Mouse (Mus musculus): ENCODE measurements around the gene Tmem223. TPM values are rescaled to one million over a fixed set of nuclear protein-coding genes. Genes with fewer than 3 reads are reported as not detected.

Tmem223 gene
- polyA plus RNA-seq, 1 experiment from 2014 or later: 195 TPM

GRCm38 (mm10) chr19:8806810-8807209, 36.0 kb downstream of the Tmem223 start:
- Histone ChIP-seq H3K9ac (ENCODE audit: low read depth, low read length) (no peak overlapping the region), H3K4me3 (ENCODE audit: low read depth, low read length) (no peak overlapping the region), H3K36me3 (ENCODE audit: control insufficient read depth, insufficient read depth, low read length) (peaks cover 10% of the 10 kb centered on the region), H3K4me1 (ENCODE audit: control insufficient read depth, insufficient read depth, low read length) (peaks cover 11% of the 10 kb centered on the region), H3K27ac (ENCODE audit: low read length) (no peak overlapping the region), H3K4me2 (ENCODE audit: low read length) (no peak overlapping the region), H3K9me3 (replicated peaks; ENCODE audit: control insufficient read depth, low read length, poor library complexity, severe bottlenecking) (no peaks in the 10 kb centered on the region), H3K27me3 (ENCODE audit: control insufficient read depth, insufficient read depth, low read depth, low read length) (no peaks in the 10 kb centered on the region)
- WGBS: 93% methylated on average over 5 of the region's 5 CpGs
- no peak for ATAC-seq

GRCm38 (mm10) chr19:8815812-8816211, 45.0 kb downstream of the Tmem223 start:
- no peak overlapping the region for H3K4me2 ChIP-seq (ENCODE audit: low read length)
- 72% methylated on average over 11 of the region's 11 CpGs for WGBS
- ATAC-seq: no peak
- H3K9ac ChIP-seq (ENCODE audit: low read depth, low read length): no peak overlapping the region
- peaks cover 28% of the 10 kb centered on the region for H3K4me1 ChIP-seq (ENCODE audit: control insufficient read depth, insufficient read depth, low read length)
- peaks cover 5% of the 10 kb centered on the region; the same call in 1 of the 2 replicates for H3K36me3 ChIP-seq (ENCODE audit: control insufficient read depth, insufficient read depth, low read length)
- H3K27me3 ChIP-seq (ENCODE audit: control insufficient read depth, insufficient read depth, low read depth, low read length): no peaks in the 10 kb centered on the region
- no peak overlapping the region for H3K27ac ChIP-seq (ENCODE audit: low read length)
- H3K4me3 ChIP-seq (ENCODE audit: low read depth, low read length): no peak overlapping the region
- no peaks in the 10 kb centered on the region for H3K9me3 ChIP-seq (replicated peaks; ENCODE audit: control insufficient read depth, low read length, poor library complexity, severe bottlenecking)

GRCm38 (mm10) chr19:8817001-8817400, 46.2 kb downstream of the Tmem223 start:
- Histone ChIP-seq H3K9ac (ENCODE audit: low read depth, low read length) (peak overlapping the region; percentile 28; the same call in 1 of the 2 replicates), H3K4me3 (ENCODE audit: low read depth, low read length) (no peak overlapping the region), H3K36me3 (ENCODE audit: control insufficient read depth, insufficient read depth, low read length) (0 out of 2 replicates have a peak, but pooled peaks cover 2% of the 10 kb centered on the region), H3K27ac (ENCODE audit: low read length) (no peak overlapping the region), H3K4me2 (ENCODE audit: low read length) (peak overlapping the region; percentile 35), H3K27me3 (ENCODE audit: control insufficient read depth, insufficient read depth, low read depth, low read length) (no peaks in the 10 kb centered on the region), H3K9me3 (replicated peaks; ENCODE audit: control insufficient read depth, low read length, poor library complexity, severe bottlenecking) (no peaks in the 10 kb centered on the region), H3K4me1 (ENCODE audit: control insufficient read depth, insufficient read depth, low read length) (peaks cover 35% of the 10 kb centered on the region)
- no peak for ATAC-seq
- WGBS: 30% methylated on average over 3 of the region's 3 CpGs

GRCm38 (mm10) chr19:8818301-8818798, 47.6 kb downstream of the Tmem223 start:
- peaks cover 49% of the 10 kb centered on the region for H3K4me1 ChIP-seq (ENCODE audit: control insufficient read depth, insufficient read depth, low read length)
- no peaks in the 10 kb centered on the region for H3K27me3 ChIP-seq (ENCODE audit: control insufficient read depth, insufficient read depth, low read depth, low read length)
- ATAC-seq: no peak
- H3K36me3 ChIP-seq (ENCODE audit: control insufficient read depth, insufficient read depth, low read length): 0 out of 2 replicates have a peak, but pooled peaks cover 2% of the 10 kb centered on the region
- H3K9me3 ChIP-seq (replicated peaks; ENCODE audit: control insufficient read depth, low read length, poor library complexity, severe bottlenecking): no peaks in the 10 kb centered on the region
- H3K4me3 ChIP-seq (ENCODE audit: low read depth, low read length): peak overlapping the region; percentile 99
- 29% methylated on average over 14 of the region's 14 CpGs for WGBS
- H3K4me2 ChIP-seq (ENCODE audit: low read length): peak overlapping the region; percentile 100
- H3K9ac ChIP-seq (ENCODE audit: low read depth, low read length): peak overlapping the region; percentile 74
- H3K27ac ChIP-seq (ENCODE audit: low read length): peak overlapping the region; percentile 97

GRCm38 (mm10) chr19:8818801-8819595, 48.2 kb downstream of the Tmem223 start, which contains the start of gene Ttc9c:
Gene Ttc9c (minus strand): TSS chr19:8819333.
- H3K27ac ChIP-seq (ENCODE audit: low read length): peak within 1 kb of the TSS; percentile 97
- whole genome bisulfite sequencing: 1% methylated on average over 33 of the region's 33 CpGs
- peaks cover 50% of the 10 kb centered on the region for H3K4me1 ChIP-seq (ENCODE audit: control insufficient read depth, insufficient read depth, low read length)

GRCm38 (mm10) chr19:8819596-8820423, 49.0 kb downstream of the Tmem223 start, which contains the start of gene Hnrnpul2:
Gene Hnrnpul2 (plus strand): TSS chr19:8820010.
- no peaks in the 10 kb centered on the region for H3K27me3 ChIP-seq (ENCODE audit: control insufficient read depth, insufficient read depth, low read depth, low read length)
- H3K9ac ChIP-seq (ENCODE audit: low read depth, low read length): peak within 1 kb of the TSS; percentile 74
- H3K27ac ChIP-seq (ENCODE audit: low read length): peak within 1 kb of the TSS; percentile 97
- no peaks in the 10 kb centered on the region for H3K9me3 ChIP-seq (replicated peaks; ENCODE audit: control insufficient read depth, low read length, poor library complexity, severe bottlenecking)
- H3K4me1 ChIP-seq (ENCODE audit: control insufficient read depth, insufficient read depth, low read length): peaks cover 50% of the 10 kb centered on the region
- peak within 1 kb of the TSS; percentile 99 for H3K4me3 ChIP-seq (ENCODE audit: low read depth, low read length)
- H3K36me3 ChIP-seq (ENCODE audit: control insufficient read depth, insufficient read depth, low read length): peaks cover 6% of the 10 kb centered on the region
- peak within 1 kb of the TSS; percentile 100 for H3K4me2 ChIP-seq (ENCODE audit: low read length)
- ATAC-seq: peak; percentile 96
- under 1% methylated on average over 75 of the region's 83 CpGs for WGBS

More at GRCm38 (mm10) chr19:8818801-8819595, 48.2 kb downstream of the Tmem223 start, which contains the start of gene Ttc9c:
- Histone ChIP-seq H3K9me3 (replicated peaks; ENCODE audit: control insufficient read depth, low read length, poor library complexity, severe bottlenecking) (no peaks in the 10 kb centered on the region), H3K36me3 (ENCODE audit: control insufficient read depth, insufficient read depth, low read length) (no peaks in the 10 kb centered on the region), H3K4me3 (ENCODE audit: low read depth, low read length) (peak within 1 kb of the TSS; percentile 99), H3K4me2 (ENCODE audit: low read length) (peak within 1 kb of the TSS; percentile 100), H3K27me3 (ENCODE audit: control insufficient read depth, insufficient read depth, low read depth, low read length) (no peaks in the 10 kb centered on the region), H3K9ac (ENCODE audit: low read depth, low read length) (peak within 1 kb of the TSS; percentile 74)
- peak; percentile 94 for ATAC-seq

GRCm38 (mm10) chr19:8820424-8820956, 49.7 kb downstream of the Tmem223 start:
- ATAC-seq: peak; percentile 34
- H3K4me3 ChIP-seq (ENCODE audit: low read depth, low read length): peak overlapping the region; percentile 99
- no peaks in the 10 kb centered on the region for H3K27me3 ChIP-seq (ENCODE audit: control insufficient read depth, insufficient read depth, low read depth, low read length)
- H3K36me3 ChIP-seq (ENCODE audit: control insufficient read depth, insufficient read depth, low read length): peaks cover 12% of the 10 kb centered on the region
- H3K27ac ChIP-seq (ENCODE audit: low read length): peak overlapping the region; percentile 97
- WGBS: under 1% methylated on average over 48 of the region's 48 CpGs
- peak overlapping the region; percentile 74 for H3K9ac ChIP-seq (ENCODE audit: low read depth, low read length)
- H3K9me3 ChIP-seq (replicated peaks; ENCODE audit: control insufficient read depth, low read length, poor library complexity, severe bottlenecking): no peaks in the 10 kb centered on the region
- H3K4me1 ChIP-seq (ENCODE audit: control insufficient read depth, insufficient read depth, low read length): peaks cover 46% of the 10 kb centered on the region
- peak overlapping the region; percentile 100 for H3K4me2 ChIP-seq (ENCODE audit: low read length)

- no peak overlapping the region for H3K27ac ChIP-seq (ENCODE audit: low read length)
Observed at GRCm38 (mm10) chr19:8821146-8821545, 50.4 kb downstream of the Tmem223 start.

More at GRCm38 (mm10) chr19:8821146-8821545, 50.4 kb downstream of the Tmem223 start:
- ATAC-seq: no peak
- WGBS: 2% methylated on average over 7 of the region's 7 CpGs
- peaks cover 17% of the 10 kb centered on the region for H3K36me3 ChIP-seq (ENCODE audit: control insufficient read depth, insufficient read depth, low read length)
- H3K4me2 ChIP-seq (ENCODE audit: low read length): peak overlapping the region; percentile 100
- no peaks in the 10 kb centered on the region for H3K27me3 ChIP-seq (ENCODE audit: control insufficient read depth, insufficient read depth, low read depth, low read length)
- H3K4me3 ChIP-seq (ENCODE audit: low read depth, low read length): peak overlapping the region; percentile 99
- H3K9me3 ChIP-seq (replicated peaks; ENCODE audit: control insufficient read depth, low read length, poor library complexity, severe bottlenecking): no peaks in the 10 kb centered on the region
- peaks cover 41% of the 10 kb centered on the region for H3K4me1 ChIP-seq (ENCODE audit: control insufficient read depth, insufficient read depth, low read length)
- peak overlapping the region; percentile 74 for H3K9ac ChIP-seq (ENCODE audit: low read depth, low read length)

Data from midbrain, embryonic 16.5 days (tissue).